Mouse (Mus musculus) forebrain, embryonic 12.5 days (tissue): ENCODE measurements at regions not wholly inside any gene's neighbourhood (a gene's known extent, or its start where the extent isn't known, plus 50 kb on each side); places are given as distances from the start of the nearest gene placed in this dataset.

Experiments used
- ATAC-seq: fragments of 200-750 bp; cut with Nextera tagmentation; 2 replicates; pipeline ENCODE4 v1.8.0; 2017; ENCODE audit warnings: moderate TSS enrichment; ENCODE audit not compliant: low FRiP score
- H3K27ac ChIP-seq: fragments of 300-500 bp; sonication (generic); 2 replicates; pipeline ENCODE4 v1.5.1; 2016; ENCODE audit warnings: mild to moderate bottlenecking
- H3K27me3 ChIP-seq: fragments of 300-500 bp; sonication (generic); 2 replicates; pipeline ENCODE4 v1.6.1; 2016; ENCODE audit warnings: mild to moderate bottlenecking
- H3K36me3 ChIP-seq: fragments of 300-500 bp; sonication (generic); replicated peaks from 2 replicates; pipeline ENCODE4 v1.6.1; 2016; ENCODE audit warnings: mild to moderate bottlenecking
- H3K4me1 ChIP-seq: fragments of 300-500 bp; sonication (generic); 2 replicates; pipeline ENCODE4 v1.6.1; 2016
- H3K4me2 ChIP-seq: fragments of 300-500 bp; sonication (generic); 2 replicates; pipeline ENCODE4 v1.6.1; 2016; ENCODE audit warnings: mild to moderate bottlenecking, moderate library complexity
- H3K4me3 ChIP-seq: fragments of 300-500 bp; sonication (generic); replicated peaks from 2 replicates; pipeline ENCODE4 v1.5.1; 2016; ENCODE audit warnings: mild to moderate bottlenecking
- H3K9ac ChIP-seq: fragments of 300-500 bp; sonication (generic); 2 replicates; pipeline ENCODE4 v1.6.1; 2016; ENCODE audit warnings: mild to moderate bottlenecking
- H3K9me3 ChIP-seq: fragments of 300-500 bp; sonication (generic); 2 replicates; pipeline ENCODE4 v1.6.1; 2016
- WGBS: fragments of 180-500 bp; shearing (Covaris S2); methylation state at CpG from one replicate; pipeline ENCODE4 v1.1.7; 2016; 5-methylcytosine and 5-hydroxymethylcytosine counted together

- Histone ChIP-seq H3K4me1 (peaks cover 25% of the 10 kb centered on the region), H3K4me3 (no peak overlapping the region), H3K9ac (no peak overlapping the region), H3K27ac (no peak overlapping the region), H3K4me2 (no peak overlapping the region), H3K27me3 (peaks cover 88% of the 10 kb centered on the region), H3K9me3 (no peaks in the 10 kb centered on the region), H3K36me3 (no peaks in the 10 kb centered on the region)
- 29% methylated on average over 5 of the region's 5 CpGs for WGBS
- no peak for ATAC-seq
Measured at GRCm38 (mm10) chr16:29730010-29730409, 150.9 kb downstream of the Opa1 start.

- WGBS: 78% methylated on average over 1 of the region's 1 CpGs
- H3K27me3 ChIP-seq: peaks cover 83% of the 10 kb centered on the region
- no peak for ATAC-seq
- H3K4me1 ChIP-seq: peaks cover 27% of the 10 kb centered on the region
- H3K4me3 ChIP-seq: no peak overlapping the region
- no peak overlapping the region for H3K9ac ChIP-seq
- H3K27ac ChIP-seq: no peak overlapping the region
- no peaks in the 10 kb centered on the region for H3K36me3 ChIP-seq
- no peak overlapping the region for H3K4me2 ChIP-seq
- H3K9me3 ChIP-seq: no peaks in the 10 kb centered on the region
Measured at GRCm38 (mm10) chr16:29732889-29733288, 153.8 kb downstream of the Opa1 start.

GRCm38 (mm10) chr16:29733847-29734246 lies 154.7 kb downstream of the Opa1 start:
- WGBS: 88% methylated on average over 10 of the region's 10 CpGs
- Histone ChIP-seq H3K27me3 (peaks cover 73% of the 10 kb centered on the region), H3K4me1 (peaks cover 27% of the 10 kb centered on the region)

GRCm38 (mm10) chr16:29734324-29734723 lies 155.2 kb downstream of the Opa1 start:
- Histone ChIP-seq H3K9ac (no peak overlapping the region), H3K4me3 (no peak overlapping the region), H3K9me3 (no peaks in the 10 kb centered on the region), H3K27ac (peak overlapping the region; percentile 65; the same call in 1 of the 2 replicates), H3K4me2 (peak overlapping the region; percentile 41), H3K4me1 (peaks cover 23% of the 10 kb centered on the region), H3K27me3 (peaks cover 69% of the 10 kb centered on the region), H3K36me3 (no peaks in the 10 kb centered on the region)
- WGBS: 26% methylated on average over 1 of the region's 1 CpGs
- peak; percentile 57 for ATAC-seq

More at GRCm38 (mm10) chr16:29733847-29734246, 154.7 kb downstream of the Opa1 start:
- Histone ChIP-seq H3K4me3 (no peak overlapping the region), H3K9ac (no peak overlapping the region), H3K36me3 (no peaks in the 10 kb centered on the region), H3K27ac (no peak overlapping the region), H3K4me2 (no peak overlapping the region), H3K9me3 (no peaks in the 10 kb centered on the region)
- no peak for ATAC-seq

- H3K36me3 ChIP-seq: no peaks in the 10 kb centered on the region
- H3K4me1 ChIP-seq: peaks cover 19% of the 10 kb centered on the region
- H3K27ac ChIP-seq: peak overlapping the region; percentile 65
- WGBS: 7% methylated on average over 11 of the region's 12 CpGs
- peaks cover 65% of the 10 kb centered on the region for H3K27me3 ChIP-seq
- H3K4me3 ChIP-seq: no peak overlapping the region
- no peak overlapping the region for H3K9ac ChIP-seq
- H3K4me2 ChIP-seq: peak overlapping the region; percentile 41
- H3K9me3 ChIP-seq: no peaks in the 10 kb centered on the region
- peak; percentile 62 for ATAC-seq
Measured at GRCm38 (mm10) chr16:29734738-29735250, 155.7 kb downstream of the Opa1 start.

- ATAC-seq: no peak
- Histone ChIP-seq H3K4me1 (peaks cover 18% of the 10 kb centered on the region), H3K4me3 (no peak overlapping the region), H3K9ac (no peak overlapping the region), H3K4me2 (peak overlapping the region; percentile 6; the same call in 1 of the 2 replicates), H3K27me3 (peaks cover 64% of the 10 kb centered on the region), H3K27ac (0 out of 2 replicates have a peak overlapping the region, but pooled peaks have one; percentile 65), H3K36me3 (no peaks in the 10 kb centered on the region), H3K9me3 (no peaks in the 10 kb centered on the region)
- 22% methylated on average over 12 of the region's 12 CpGs for WGBS
Measured at GRCm38 (mm10) chr16:29735371-29736008, 156.4 kb downstream of the Opa1 start.

GRCm38 (mm10) chr16:29736211-29736610 lies 157.1 kb downstream of the Opa1 start:
- no peak overlapping the region for H3K4me2 ChIP-seq
- no peak overlapping the region for H3K9ac ChIP-seq
- peaks cover 18% of the 10 kb centered on the region for H3K4me1 ChIP-seq
- H3K9me3 ChIP-seq: no peaks in the 10 kb centered on the region
- no peaks in the 10 kb centered on the region for H3K36me3 ChIP-seq
- peaks cover 63% of the 10 kb centered on the region for H3K27me3 ChIP-seq
- H3K27ac ChIP-seq: no peak overlapping the region
- 85% methylated on average over 9 of the region's 9 CpGs for WGBS
- no peak overlapping the region for H3K4me3 ChIP-seq
- ATAC-seq: no peak

GRCm38 (mm10) chr16:29738075-29738474 lies 158.9 kb downstream of the Opa1 start:
- Histone ChIP-seq H3K9me3 (no peaks in the 10 kb centered on the region), H3K4me1 (peaks cover 18% of the 10 kb centered on the region), H3K9ac (no peak overlapping the region), H3K27ac (no peak overlapping the region), H3K4me2 (no peak overlapping the region), H3K36me3 (no peaks in the 10 kb centered on the region), H3K4me3 (no peak overlapping the region), H3K27me3 (peaks cover 47% of the 10 kb centered on the region)
- no peak for ATAC-seq
- WGBS: 96% methylated on average over 9 of the region's 9 CpGs

- H3K9me3 ChIP-seq: 0 out of 2 replicates have a peak, but pooled peaks cover 7% of the 10 kb centered on the region
- no peak overlapping the region for H3K9ac ChIP-seq
- no peak overlapping the region for H3K4me2 ChIP-seq
- H3K36me3 ChIP-seq: no peaks in the 10 kb centered on the region
- no peak overlapping the region for H3K27ac ChIP-seq
- no peak overlapping the region for H3K4me3 ChIP-seq
- no peak for ATAC-seq
- H3K4me1 ChIP-seq: no peaks in the 10 kb centered on the region
- WGBS: 76% methylated on average over 14 of the region's 14 CpGs
- peaks cover 15% of the 10 kb centered on the region; the same call in 1 of the 2 replicates for H3K27me3 ChIP-seq
Measured at GRCm38 (mm10) chr16:29742497-29743230, 163.5 kb downstream of the Opa1 start.

- no peak overlapping the region for H3K4me3 ChIP-seq
- WGBS: 84% methylated on average over 5 of the region's 5 CpGs
- no peak for ATAC-seq
- 0 out of 2 replicates have a peak, but pooled peaks cover 7% of the 10 kb centered on the region for H3K9me3 ChIP-seq
- no peaks in the 10 kb centered on the region for H3K36me3 ChIP-seq
- H3K9ac ChIP-seq: no peak overlapping the region
- H3K4me2 ChIP-seq: no peak overlapping the region
- H3K27ac ChIP-seq: no peak overlapping the region
- peaks cover 17% of the 10 kb centered on the region; the same call in 1 of the 2 replicates for H3K27me3 ChIP-seq
- H3K4me1 ChIP-seq: no peaks in the 10 kb centered on the region
Measured at GRCm38 (mm10) chr16:29745486-29745885, 166.4 kb downstream of the Opa1 start.

- H3K36me3 ChIP-seq: no peaks in the 10 kb centered on the region
- peaks cover 10% of the 10 kb centered on the region; the same call in 1 of the 2 replicates for H3K27me3 ChIP-seq
- no peaks in the 10 kb centered on the region for H3K4me1 ChIP-seq
- H3K27ac ChIP-seq: no peak overlapping the region
- 90% methylated on average over 4 of the region's 4 CpGs for WGBS
- no peak overlapping the region for H3K4me2 ChIP-seq
- no peak for ATAC-seq
- 0 out of 2 replicates have a peak, but pooled peaks cover 7% of the 10 kb centered on the region for H3K9me3 ChIP-seq
- H3K4me3 ChIP-seq: no peak overlapping the region
- H3K9ac ChIP-seq: no peak overlapping the region
Measured at GRCm38 (mm10) chr16:29746245-29746644, 167.1 kb downstream of the Opa1 start.

- WGBS: 80% methylated on average over 5 of the region's 5 CpGs
- Histone ChIP-seq H3K9me3 (0 out of 2 replicates have a peak, but pooled peaks cover 6% of the 10 kb centered on the region), H3K4me3 (no peak overlapping the region), H3K4me2 (no peak overlapping the region), H3K9ac (no peak overlapping the region), H3K27me3 (0 out of 2 replicates have a peak, but pooled peaks cover 11% of the 10 kb centered on the region), H3K4me1 (no peaks in the 10 kb centered on the region), H3K36me3 (no peaks in the 10 kb centered on the region), H3K27ac (no peak overlapping the region)
- ATAC-seq: no peak
Measured at GRCm38 (mm10) chr16:29749167-29749566, 170.0 kb downstream of the Opa1 start.
